Mouse (Mus musculus) heart, postnatal 14 days (tissue): ENCODE results near the gene Ddost. TPM values are rescaled to one million over a fixed set of nuclear protein-coding genes. Genes with fewer than 3 reads are reported as not detected.

Experiments
- DNase-seq, 2 experiments: peaks; one replicate each; pipeline ENCODE4 v3.0.0; 2021 to 2022
- intact Hi-C: fragments of 180-260 bp; cut with DNase I; formaldehyde crosslinking; loops from one replicate; pipeline ENCODE4 v1.15.1; 2025
- long read RNA-seq, 2 experiments: library from polyadenylated mRNA; stranded (forward); transcript quantifications; one replicate each; pipeline ENCODE4 v2.0.0; 2021
- total RNA-seq, 2 experiments: library from RNA; stranded (reverse); gene quantifications; 2 replicates each; pipeline ENCODE4 v1.2.3; 2021

The Ddost gene
- total RNA-seq = 10 to 100 TPM; 65.7 to 69.2 TPM
- long read RNA-seq, experiment 1, transcript Ddost-201 (11 exons, 2,120 nt) = major isoform, 232 of 242 reads
- long read RNA-seq, experiment 1, partial matches to known transcripts = 4 of 242 reads
- long read RNA-seq, experiment 1, other reads (novel, unspliced or antisense) = 6 of 242 reads
- long read RNA-seq, experiment 2, transcript Ddost-201 (11 exons, 2,120 nt) = major isoform, 213 of 229 reads
- long read RNA-seq, experiment 2, partial matches to known transcripts = 9 of 229 reads
- long read RNA-seq, experiment 2, other reads (novel, unspliced or antisense) = 7 of 229 reads

GRCm38 (mm10) chr4:138304340-138305104, at the start of gene Ddost:
Gene Ddost, plus strand, starts transcription at chr4:138304730.
- intact Hi-C loops = no loop called here
- DNase-seq = peak; percentile 95 to 98

DNA sequence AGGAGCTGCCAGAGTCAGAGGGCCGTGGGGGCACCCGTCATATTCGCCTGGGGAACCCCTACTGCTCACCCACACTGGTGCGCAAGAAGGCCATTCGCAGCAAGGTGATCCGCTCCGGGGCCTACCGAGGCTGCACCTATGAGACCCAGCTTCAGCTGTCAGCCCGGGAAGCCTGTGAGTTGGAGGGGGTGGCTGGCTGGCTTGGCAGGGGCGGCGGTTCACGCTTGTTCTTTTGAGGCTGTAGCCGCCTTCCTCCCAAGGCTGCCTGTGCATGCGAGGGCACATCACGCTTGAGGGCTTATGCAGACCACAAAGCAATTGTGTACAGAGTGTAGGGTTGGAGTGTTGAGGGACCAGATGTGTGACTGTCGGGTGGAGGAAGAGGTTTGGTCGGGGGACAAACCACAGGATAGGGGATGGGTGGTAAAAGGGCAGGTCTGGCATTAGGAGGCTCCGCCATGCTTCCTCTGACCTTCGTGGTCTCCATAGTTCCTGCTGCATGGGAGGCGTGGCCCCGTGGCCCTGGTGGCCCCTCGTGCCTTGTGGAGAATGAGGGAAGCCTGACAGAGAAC, 47.3 kb upstream of the Ddost start:
- no peak for DNase-seq
- intact Hi-C loops = no loop called here

- intact Hi-C loops = no loop called here
- no peak for DNase-seq
Measured at GRCm38 (mm10) chr4:138258663-138259062, 45.9 kb upstream of the Ddost start.

DNA sequence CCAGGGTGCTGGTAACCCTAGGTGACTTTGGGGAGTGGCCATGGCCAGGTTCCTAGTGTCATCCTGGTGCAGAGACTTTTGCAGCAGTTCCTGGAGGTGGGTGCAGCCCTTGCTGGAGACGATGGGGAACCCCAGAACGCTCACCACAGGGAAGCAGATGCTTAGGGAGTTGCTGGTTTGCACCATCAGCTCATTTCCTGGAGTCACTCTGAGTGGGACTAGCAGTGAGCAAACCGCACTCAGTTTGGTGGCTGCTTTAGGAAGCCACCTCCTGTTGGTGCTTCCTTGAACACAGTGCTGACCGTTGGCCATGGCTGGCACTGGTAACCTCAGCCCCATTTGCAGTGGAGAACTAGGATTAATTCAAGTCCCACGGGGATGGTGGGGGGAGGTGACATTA, 45.0 kb upstream of the Ddost start:
- intact Hi-C loops = no loop called here
- DNase-seq = no peak

- peak; percentile 88 to 94 for DNase-seq
- intact Hi-C loops = no loop called here
Measured at GRCm38 (mm10) chr4:138261843-138262681, 42.5 kb upstream of the Ddost start.

GRCm38 (mm10) chr4:138267869-138268268, 36.7 kb upstream of the Ddost start:
- DNase-seq = no peak
- intact Hi-C loops = no loop called here

GRCm38 (mm10) chr4:138272011-138272997, 32.2 kb upstream of the Ddost start:
- intact Hi-C loops = no loop called here
- DNase-seq = peak; percentile 42 to 52

GRCm38 (mm10) chr4:138278346-138278745, 26.2 kb upstream of the Ddost start:
- intact Hi-C loops = no loop called here
- DNase-seq = no peak

DNA sequence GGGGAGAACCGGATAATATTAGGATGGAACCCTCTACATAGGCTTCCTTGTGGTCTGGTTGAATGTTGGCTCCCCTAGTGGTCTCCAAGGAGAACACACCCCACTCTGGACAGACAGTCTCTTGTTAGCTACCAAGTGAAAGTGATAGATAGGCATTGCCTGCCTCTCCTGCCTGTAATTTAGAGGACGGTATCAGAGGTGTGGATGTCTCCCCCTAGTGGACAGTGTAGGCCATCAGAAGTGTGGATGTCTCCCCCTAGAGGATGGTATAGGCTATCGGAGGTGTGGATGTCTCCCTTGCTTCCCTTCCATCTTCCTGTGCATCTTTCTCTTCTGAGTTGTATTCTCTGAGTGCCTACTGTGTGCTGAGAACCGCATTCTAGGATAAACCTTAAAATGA, 21.7 kb upstream of the Ddost start:
- intact Hi-C loops = no loop called here

DNA sequence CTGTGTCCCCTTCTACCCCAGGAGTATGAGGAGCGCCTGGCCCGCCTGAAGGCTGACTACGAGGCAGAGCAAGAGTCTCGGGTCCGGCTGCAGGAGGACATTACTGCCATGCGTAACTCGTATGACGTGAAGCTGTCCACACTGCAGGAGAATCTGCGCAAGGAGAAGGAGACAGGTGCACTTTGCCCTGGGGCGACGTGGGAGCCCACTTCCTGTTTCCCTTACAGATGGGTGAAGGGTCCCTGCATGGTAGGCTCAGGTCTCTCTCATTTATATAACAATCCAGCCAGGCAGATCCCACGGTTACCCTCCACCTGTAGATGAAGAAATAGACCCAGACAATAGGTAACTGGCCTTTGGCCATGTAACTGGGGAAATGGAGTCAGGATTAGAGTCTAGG, 18.1 kb upstream of the Ddost start:
- DNase-seq = no peak
- intact Hi-C loops = no loop called here

More for the DNA sequence above, 21.7 kb upstream of the Ddost start:
- DNase-seq = peak; percentile 33 to 65

DNA sequence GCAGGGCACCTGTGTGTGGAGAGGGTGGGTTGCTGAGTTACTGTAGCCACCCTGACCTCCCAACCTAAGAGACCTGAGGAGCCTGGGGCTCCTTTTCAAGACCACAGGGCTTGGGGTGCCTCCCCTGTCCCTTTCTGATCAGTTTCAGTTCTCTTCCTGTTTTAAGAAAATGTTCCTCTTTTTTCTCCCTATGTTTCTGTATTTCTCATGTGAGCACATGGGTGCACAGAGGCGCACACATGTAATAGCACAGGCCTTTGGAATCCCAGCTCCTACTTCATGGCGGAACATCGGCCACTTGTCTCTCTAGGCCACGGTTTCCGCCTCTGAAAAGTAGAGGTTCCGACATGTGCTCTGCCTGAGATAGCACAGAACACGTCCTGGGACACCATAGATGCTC, 15.8 kb upstream of the Ddost start:
- DNase-seq = no peak
- intact Hi-C loops = no loop called here

DNA sequence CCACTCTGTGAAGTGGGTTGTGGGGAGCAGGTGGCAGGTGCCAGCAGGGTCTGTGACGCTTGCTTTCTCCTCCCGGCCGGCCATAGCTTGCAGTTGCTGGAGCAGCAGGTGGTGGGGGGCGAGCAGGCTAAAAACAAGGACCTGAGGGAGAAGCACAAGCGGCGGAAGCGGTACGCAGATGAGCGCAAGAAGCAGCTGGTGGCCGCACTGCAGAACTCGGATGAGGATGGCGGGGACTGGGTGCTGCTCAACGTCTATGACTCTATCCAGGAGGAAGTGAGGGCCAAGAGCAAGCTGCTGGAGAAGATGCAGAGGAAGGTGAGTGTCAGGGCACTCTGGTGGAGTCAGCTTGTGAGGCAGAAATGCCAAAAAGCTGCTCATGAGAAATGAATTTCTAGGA, 12.5 kb upstream of the Ddost start:
- DNase-seq = no peak
- intact Hi-C loops = no loop called here

DNA sequence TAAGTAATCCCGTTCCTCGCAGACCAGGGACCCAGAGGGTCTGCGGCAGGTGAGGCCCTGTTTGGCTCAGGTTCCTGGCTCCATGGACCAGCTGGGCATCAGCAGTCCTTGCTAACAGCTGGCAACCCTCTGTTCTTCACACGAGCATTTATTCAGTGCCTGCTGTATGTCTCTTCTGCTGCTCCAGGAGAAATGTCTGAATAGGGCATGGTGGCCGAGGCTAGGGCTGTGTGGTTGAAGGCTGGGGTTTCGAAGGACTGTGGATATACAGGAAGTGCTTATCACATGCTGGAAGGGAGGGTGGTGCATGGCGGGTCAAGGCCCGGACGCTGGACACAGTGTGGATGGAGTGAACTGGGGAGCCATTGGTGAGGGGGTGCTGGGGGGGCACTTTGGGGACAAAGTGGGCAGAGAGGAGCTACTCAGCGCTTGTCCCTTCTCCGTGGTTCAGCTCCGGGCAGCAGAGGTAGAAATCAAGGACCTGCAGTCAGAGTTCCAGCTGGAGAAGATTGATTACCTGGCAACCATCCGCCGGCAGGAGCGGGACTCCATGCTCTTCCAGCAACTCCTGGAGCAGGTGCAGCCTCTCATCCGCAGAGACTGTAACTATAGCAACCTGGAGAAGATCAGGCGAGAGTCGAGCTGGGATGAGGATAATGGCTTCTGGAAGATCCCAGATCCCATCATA, 11.1 kb upstream of the Ddost start:
- no peak for DNase-seq
- intact Hi-C loops = no loop called here

DNA sequence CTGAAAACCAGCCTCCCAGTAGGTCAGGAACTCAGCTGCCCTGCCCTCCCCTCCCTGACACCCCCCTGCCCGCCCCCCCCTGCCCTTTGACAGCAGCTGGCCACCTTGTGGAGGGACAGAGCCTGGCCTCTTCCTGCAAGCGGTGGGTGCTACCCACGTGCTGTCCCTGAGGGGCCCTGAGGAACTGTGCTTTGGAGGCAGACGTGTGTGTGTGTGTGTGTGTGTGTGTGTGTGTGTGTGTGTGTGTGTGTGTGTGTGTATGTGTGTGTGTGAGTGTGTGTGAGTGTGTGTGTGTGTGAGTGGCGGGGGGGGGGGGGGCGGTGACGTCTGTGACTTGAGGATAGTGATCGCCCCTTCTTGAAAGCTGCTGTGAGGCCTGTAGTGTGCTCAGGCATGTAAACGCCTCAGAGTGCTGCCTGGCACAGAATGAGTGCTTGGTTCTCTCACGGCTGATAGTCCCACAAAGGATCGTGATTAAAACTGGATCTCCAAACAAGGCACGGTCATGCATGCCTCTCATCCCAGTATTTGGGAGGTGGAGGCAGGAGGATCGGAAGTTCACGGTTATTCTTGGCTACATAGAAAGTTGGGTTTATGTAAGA, 10.5 kb upstream of the Ddost start:
- no peak for DNase-seq
- intact Hi-C loops = no loop called here

DNA sequence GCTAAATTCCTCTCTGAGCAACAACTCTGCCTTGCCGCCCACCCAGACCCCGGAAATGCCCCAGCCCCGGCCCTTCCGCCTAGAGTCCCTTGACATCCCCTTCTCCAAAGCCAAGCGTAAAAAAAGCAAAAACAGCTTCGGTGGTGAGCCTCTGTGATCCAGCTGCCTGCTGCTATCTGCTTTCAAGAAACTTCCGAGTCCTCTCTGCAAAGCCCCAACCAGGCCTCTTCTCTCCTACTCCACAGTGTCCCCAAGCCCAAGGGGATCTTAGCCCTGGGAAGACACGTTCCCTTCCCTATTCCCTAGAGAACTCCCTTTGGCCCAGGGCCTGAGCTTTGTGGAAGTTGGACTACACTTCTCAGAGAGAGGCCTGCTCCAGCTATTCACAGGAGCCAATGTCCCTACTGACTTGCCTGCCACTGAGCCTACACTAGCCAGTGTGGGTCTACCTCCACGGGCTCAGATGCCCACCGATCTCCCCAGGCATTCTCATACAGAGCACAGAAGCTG, 3.2 kb upstream of the Ddost start:
- intact Hi-C loops = no loop called here
- peak in 1 of 2 experiments; percentile 46 for DNase-seq

DNA sequence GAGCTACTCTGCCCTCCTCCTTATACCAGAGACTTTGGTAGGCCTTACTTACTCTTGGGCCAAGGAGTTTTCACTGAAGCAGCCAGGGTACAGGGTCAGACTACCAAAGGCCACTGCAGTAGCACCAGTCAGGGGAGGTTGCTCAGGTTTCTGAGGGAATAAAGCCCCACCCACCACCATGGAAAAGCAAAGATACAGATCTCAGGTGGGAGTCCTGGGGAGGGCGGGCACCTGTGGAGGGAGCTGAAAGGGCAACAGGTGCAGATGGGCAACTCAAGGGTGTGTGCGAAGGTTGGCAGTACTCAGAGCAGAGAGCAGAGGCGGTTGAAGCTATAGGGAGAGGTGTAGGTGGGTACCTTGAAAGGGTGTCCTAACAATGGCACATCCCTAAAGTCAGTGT, 1.5 kb upstream of the Ddost start:
- intact Hi-C loops = no loop called here
- DNase-seq = no peak

DNA sequence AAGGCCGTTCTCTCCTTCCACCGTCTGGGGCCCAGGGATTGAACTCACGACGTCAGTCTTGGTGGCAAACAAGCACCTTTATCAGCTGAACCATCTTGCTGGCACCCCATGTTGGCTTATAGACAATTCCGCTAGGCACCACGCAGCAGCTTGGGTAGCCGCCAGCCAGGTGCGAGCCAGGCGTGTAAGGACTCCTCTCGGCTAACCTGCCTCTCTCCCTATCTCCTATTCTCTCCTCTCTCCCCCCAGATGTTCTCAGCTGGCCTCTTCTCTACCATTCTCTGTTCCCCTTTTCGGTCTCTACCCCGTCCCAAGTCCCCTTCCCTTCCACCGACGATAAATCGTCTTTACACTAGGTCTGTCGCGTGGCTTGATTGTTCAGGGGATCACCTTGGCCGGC, 788 bp upstream of the Ddost start:
- intact Hi-C loops = no loop called here
- DNase-seq = no peak

DNA sequence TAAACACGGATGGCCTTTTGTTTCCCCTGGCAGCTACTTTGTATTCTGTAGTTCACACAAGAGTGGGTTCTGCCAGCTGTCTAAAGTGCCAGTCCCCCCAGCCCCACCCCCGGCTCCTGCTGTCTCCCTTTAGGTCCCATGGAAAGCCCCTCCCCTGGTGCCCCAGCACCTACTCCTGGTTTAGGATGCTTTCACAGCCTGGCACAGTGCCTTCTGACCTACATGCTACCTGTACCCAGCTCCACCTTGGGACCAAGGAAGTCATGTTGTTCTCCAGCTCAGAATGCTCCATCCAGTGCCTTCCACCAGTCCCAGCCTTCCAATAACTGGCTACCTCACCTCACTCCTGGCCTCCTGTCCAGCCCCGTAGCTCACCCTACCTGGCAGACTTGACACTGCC, 2.5 kb downstream of the Ddost start:
- intact Hi-C loops = no loop called here

More for the DNA sequence above, 2.5 kb downstream of the Ddost start:
- no peak for DNase-seq
